Mouse (Mus musculus) ES-Bruce4 (cell line): ENCODE measurements at regions not wholly inside any gene's neighbourhood (a gene's known extent, or its start where the extent isn't known, plus 50 kb on each side); places are given as distances from the start of the nearest gene placed in this dataset.

Experiments
- CTCF ChIP-seq: IDR thresholded peaks from one replicate; pipeline ENCODE4 v1.8.1; 2011; ENCODE audit warnings: low read depth, low read length
- EP300 ChIP-seq: IDR thresholded peaks from 2 replicates; pipeline ENCODE4 v1.6.1; 2011; ENCODE audit warnings: low read depth, low read length; ENCODE audit not compliant: insufficient read depth
- POLR2A ChIP-seq: IDR thresholded peaks from one replicate; pipeline ENCODE4 v1.8.1; 2011; ENCODE audit warnings: low read length; ENCODE audit not compliant: insufficient read depth

DNA sequence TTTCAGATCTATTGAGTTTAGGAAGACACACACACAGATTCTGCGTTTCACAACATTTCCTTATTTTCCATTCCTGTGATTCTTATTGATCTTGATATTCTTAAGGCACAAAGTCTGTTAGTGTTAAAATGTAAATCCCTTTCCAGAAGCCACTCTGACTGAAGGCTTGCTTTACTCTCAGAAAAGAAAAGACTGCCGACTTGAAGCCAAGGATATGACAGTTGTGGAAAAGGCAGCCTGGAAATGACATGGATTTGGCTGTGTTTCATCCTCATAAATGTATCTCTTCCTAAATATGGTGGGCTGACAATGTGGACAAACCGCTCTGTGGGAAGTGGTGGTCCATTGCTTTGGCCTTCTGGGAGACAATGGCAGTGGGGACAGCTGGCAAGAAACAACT, 589.2 kb downstream of the Epha7 start:
- TF ChIP-seq CTCF = no peak
- TF ChIP-seq EP300 = no peak
- TF ChIP-seq POLR2A = no peak
